Mouse (Mus musculus): ENCODE results near the gene 1700056E22Rik. TPM values are rescaled to one million over a fixed set of nuclear protein-coding genes. Genes with fewer than 3 reads are reported as not detected.

1700056E22Rik gene
- 1.7 and 2.8 TPM in 2 replicates for polyA plus RNA-seq (2016; fragmentation: Nextera tagmentation; extraction: Ambion mirVana)

- H3K36me3 ChIP-seq = peaks cover 15% of the 10 kb centered on the region; the same call in 1 of the 2 replicates
- H3K27me3 ChIP-seq = peaks cover 9% of the 10 kb centered on the region; the same call in 1 of the 2 replicates
- under 1% methylated on average over 38 of the region's 38 CpGs for WGBS
- H3K9me3 ChIP-seq = no peaks in the 10 kb centered on the region
- peak; percentile 99 for ATAC-seq (ENCODE audit: low FRiP score, low read depth)
- H3K4me2 ChIP-seq (replicated peaks) = peak within 1 kb of the TSS; percentile 82
- H3K9ac ChIP-seq (replicated peaks) = peak within 1 kb of the TSS; percentile 90
- peaks cover 34% of the 10 kb centered on the region for H3K4me1 ChIP-seq
- peak within 1 kb of the TSS; percentile 98 for H3K27ac ChIP-seq (replicated peaks)
- H3K4me3 ChIP-seq = peak within 1 kb of the TSS; percentile 76
Measured at GRCm38 (mm10) chr1:184034011-184034557, at the start of gene 1700056E22Rik. 1700056E22Rik (minus strand) TSS chr1:184034301.

- Histone ChIP-seq H3K9ac (replicated peaks) (no peak overlapping the region), H3K27ac (replicated peaks) (no peak overlapping the region), H3K4me3 (no peak overlapping the region), H3K36me3 (no peaks in the 10 kb centered on the region), H3K4me1 (no peaks in the 10 kb centered on the region), H3K9me3 (no peaks in the 10 kb centered on the region), H3K27me3 (no peaks in the 10 kb centered on the region), H3K4me2 (replicated peaks) (no peak overlapping the region)
- ATAC-seq (ENCODE audit: low FRiP score, low read depth) = no peak
- 85% methylated on average over 7 of the region's 7 CpGs for WGBS
Measured at GRCm38 (mm10) chr1:184083166-184083565, 49.1 kb upstream of the 1700056E22Rik start.

- no peaks in the 10 kb centered on the region for H3K27me3 ChIP-seq
- no peaks in the 10 kb centered on the region for H3K4me1 ChIP-seq
- 81% methylated on average over 3 of the region's 3 CpGs for WGBS
- H3K9ac ChIP-seq (replicated peaks) = no peak overlapping the region
- H3K36me3 ChIP-seq = no peaks in the 10 kb centered on the region
- no peak overlapping the region for H3K4me2 ChIP-seq (replicated peaks)
- ATAC-seq (ENCODE audit: low FRiP score, low read depth) = no peak
- no peak overlapping the region for H3K4me3 ChIP-seq
- H3K9me3 ChIP-seq = no peaks in the 10 kb centered on the region
- no peak overlapping the region for H3K27ac ChIP-seq (replicated peaks)
Measured at GRCm38 (mm10) chr1:184082661-184083060, 48.6 kb upstream of the 1700056E22Rik start.

DNA sequence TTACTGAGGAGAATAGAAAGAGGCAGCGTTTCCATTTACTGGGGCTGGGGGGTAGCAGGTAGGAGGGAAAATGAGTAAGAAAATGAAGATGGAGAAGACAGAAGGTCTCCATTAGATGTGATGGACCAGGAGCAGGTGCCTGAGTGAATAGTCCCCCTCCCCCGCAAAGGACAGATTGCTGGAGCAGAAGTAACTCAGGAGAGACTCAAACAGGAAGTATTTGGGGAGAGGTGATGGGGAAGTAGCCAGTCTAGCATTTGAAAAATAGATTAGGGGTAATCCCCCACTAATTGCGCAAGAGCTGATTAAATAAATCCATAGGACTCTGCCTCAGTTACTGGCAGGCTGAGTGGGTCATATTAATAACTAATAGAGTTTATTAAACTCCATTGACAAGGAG lies 45.2 kb upstream of the 1700056E22Rik start:
- ATAC-seq (ENCODE audit: low FRiP score, low read depth) = no peak
- 85% methylated on average over 3 of the region's 3 CpGs for WGBS
- H3K4me2 ChIP-seq (replicated peaks) = no peak overlapping the region

GRCm38 (mm10) chr1:184076756-184077155 lies 42.7 kb upstream of the 1700056E22Rik start:
- H3K4me1 ChIP-seq = no peaks in the 10 kb centered on the region
- no peak overlapping the region for H3K27ac ChIP-seq (replicated peaks)
- no peak overlapping the region for H3K4me2 ChIP-seq (replicated peaks)
- H3K27me3 ChIP-seq = no peaks in the 10 kb centered on the region
- 54% methylated on average over 2 of the region's 2 CpGs for WGBS
- no peaks in the 10 kb centered on the region for H3K9me3 ChIP-seq
- no peak overlapping the region for H3K9ac ChIP-seq (replicated peaks)
- ATAC-seq (ENCODE audit: low FRiP score, low read depth) = no peak
- H3K36me3 ChIP-seq = peaks cover 20% of the 10 kb centered on the region
- no peak overlapping the region for H3K4me3 ChIP-seq

More for the DNA sequence above, 45.2 kb upstream of the 1700056E22Rik start:
- no peaks in the 10 kb centered on the region for H3K9me3 ChIP-seq
- H3K27me3 ChIP-seq = no peaks in the 10 kb centered on the region
- no peak overlapping the region for H3K4me3 ChIP-seq
- no peak overlapping the region for H3K9ac ChIP-seq (replicated peaks)
- no peaks in the 10 kb centered on the region for H3K4me1 ChIP-seq
- peaks cover 2% of the 10 kb centered on the region for H3K36me3 ChIP-seq
- H3K27ac ChIP-seq (replicated peaks) = no peak overlapping the region

GRCm38 (mm10) chr1:184076065-184076464 lies 42.0 kb upstream of the 1700056E22Rik start:
- Histone ChIP-seq H3K27me3 (no peaks in the 10 kb centered on the region), H3K9me3 (no peaks in the 10 kb centered on the region), H3K4me3 (no peak overlapping the region), H3K4me2 (replicated peaks) (no peak overlapping the region), H3K9ac (replicated peaks) (no peak overlapping the region), H3K4me1 (no peaks in the 10 kb centered on the region), H3K36me3 (peaks cover 27% of the 10 kb centered on the region), H3K27ac (replicated peaks) (no peak overlapping the region)
- WGBS = 90% methylated on average over 6 of the region's 6 CpGs
- no peak for ATAC-seq (ENCODE audit: low FRiP score, low read depth)

GRCm38 (mm10) chr1:184068971-184069370 lies 34.9 kb upstream of the 1700056E22Rik start:
- no peak overlapping the region for H3K4me2 ChIP-seq (replicated peaks)
- peaks cover 41% of the 10 kb centered on the region for H3K36me3 ChIP-seq
- no peak for ATAC-seq (ENCODE audit: low FRiP score, low read depth)
- no peaks in the 10 kb centered on the region for H3K27me3 ChIP-seq
- H3K9ac ChIP-seq (replicated peaks) = no peak overlapping the region
- 97% methylated on average over 12 of the region's 12 CpGs for WGBS
- H3K9me3 ChIP-seq = no peaks in the 10 kb centered on the region
- peaks cover 32% of the 10 kb centered on the region for H3K4me1 ChIP-seq
- no peak overlapping the region for H3K4me3 ChIP-seq
- no peak overlapping the region for H3K27ac ChIP-seq (replicated peaks)

DNA sequence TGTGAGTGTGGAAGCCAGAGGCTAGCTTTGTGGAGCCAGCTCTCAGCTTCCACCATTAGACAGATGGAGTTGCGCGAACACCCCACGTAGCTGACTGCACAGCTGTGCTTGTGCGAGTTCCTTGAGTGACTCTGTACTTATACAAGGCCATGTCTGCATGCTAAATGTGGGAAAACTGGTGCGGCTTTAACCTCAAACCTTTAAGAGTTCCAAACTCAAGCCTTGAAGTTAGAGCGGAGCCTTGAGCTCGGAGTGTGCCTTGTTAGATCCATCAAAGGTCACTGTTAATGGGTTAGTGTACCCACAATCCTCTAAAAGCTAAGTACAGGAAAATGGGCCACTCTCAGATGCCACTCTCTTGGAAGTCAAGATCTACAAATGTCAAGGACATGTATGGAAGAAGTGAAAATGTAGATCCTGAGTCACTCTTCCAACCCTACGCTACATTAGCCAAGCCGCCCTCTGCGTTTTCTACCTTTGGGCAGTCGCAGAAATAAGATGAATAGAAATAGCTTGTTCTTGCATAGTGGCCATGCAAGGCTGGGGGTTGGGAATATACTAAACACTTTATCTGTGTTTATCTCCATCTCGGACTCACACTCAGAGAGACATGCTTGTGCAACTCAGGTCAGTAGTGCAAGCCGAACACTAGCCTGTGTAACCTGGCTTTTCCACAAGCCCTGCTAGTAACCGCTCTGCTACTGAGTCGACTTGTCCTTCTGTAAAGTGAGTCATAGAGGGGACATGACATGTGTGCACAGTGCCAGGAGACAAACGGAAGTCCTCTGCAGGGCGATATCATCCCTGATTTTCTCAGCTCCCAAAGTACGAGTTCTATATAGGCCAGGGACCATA lies 33.8 kb upstream of the 1700056E22Rik start:
- H3K4me3 ChIP-seq = no peak overlapping the region
- H3K36me3 ChIP-seq = peaks cover 31% of the 10 kb centered on the region
- H3K9me3 ChIP-seq = no peaks in the 10 kb centered on the region
- no peak overlapping the region for H3K9ac ChIP-seq (replicated peaks)
- ATAC-seq (ENCODE audit: low FRiP score, low read depth) = no peak
- WGBS = 94% methylated on average over 18 of the region's 18 CpGs
- no peaks in the 10 kb centered on the region for H3K27me3 ChIP-seq
- H3K4me1 ChIP-seq = peaks cover 32% of the 10 kb centered on the region
- no peak overlapping the region for H3K27ac ChIP-seq (replicated peaks)
- H3K4me2 ChIP-seq (replicated peaks) = no peak overlapping the region

- peak; percentile 76 for ATAC-seq (ENCODE audit: low FRiP score, low read depth)
- Histone ChIP-seq H3K27ac (replicated peaks) (peak overlapping the region; percentile 81), H3K36me3 (peaks cover 25% of the 10 kb centered on the region), H3K9ac (replicated peaks) (no peak overlapping the region), H3K9me3 (no peaks in the 10 kb centered on the region), H3K4me3 (no peak overlapping the region), H3K27me3 (no peaks in the 10 kb centered on the region), H3K4me2 (replicated peaks) (0 out of 2 replicates have a peak overlapping the region, but pooled peaks have one; percentile 15), H3K4me1 (peaks cover 32% of the 10 kb centered on the region)
- 56% methylated on average over 11 of the region's 11 CpGs for WGBS
Measured at GRCm38 (mm10) chr1:184066460-184067287, 32.6 kb upstream of the 1700056E22Rik start.

GRCm38 (mm10) chr1:184065589-184066361 lies 31.7 kb upstream of the 1700056E22Rik start:
- peak; percentile 90 for ATAC-seq (ENCODE audit: low FRiP score, low read depth)
- H3K4me2 ChIP-seq (replicated peaks) = peak overlapping the region; percentile 15; the same call in 1 of the 2 replicates

DNA sequence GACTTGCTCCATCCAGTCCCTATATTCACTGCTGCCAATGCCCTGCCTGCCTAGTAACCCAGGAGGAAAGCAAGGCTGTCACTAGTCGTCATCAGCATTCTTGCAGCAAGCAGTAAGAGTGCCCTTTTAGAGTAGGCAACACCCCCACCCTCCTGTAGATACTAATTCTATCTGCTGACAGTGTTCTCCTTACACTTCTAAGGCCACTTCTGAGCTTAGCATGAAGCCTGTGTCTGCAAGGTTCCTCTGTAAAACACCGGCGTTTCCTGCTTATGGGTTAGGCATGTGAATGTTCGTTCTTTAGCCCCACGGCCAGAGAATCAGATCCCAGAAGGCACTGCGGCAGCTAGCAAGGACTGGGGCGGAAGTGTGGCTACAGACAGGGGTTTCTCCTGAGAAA lies 30.2 kb upstream of the 1700056E22Rik start:
- H3K9me3 ChIP-seq = no peaks in the 10 kb centered on the region
- H3K27ac ChIP-seq (replicated peaks) = no peak overlapping the region
- no peak overlapping the region for H3K4me2 ChIP-seq (replicated peaks)
- 87% methylated on average over 7 of the region's 7 CpGs for WGBS
- H3K36me3 ChIP-seq = peaks cover 7% of the 10 kb centered on the region; the same call in 1 of the 2 replicates
- ATAC-seq (ENCODE audit: low FRiP score, low read depth) = no peak
- no peak overlapping the region for H3K9ac ChIP-seq (replicated peaks)
- no peaks in the 10 kb centered on the region for H3K27me3 ChIP-seq
- H3K4me3 ChIP-seq = no peak overlapping the region
- H3K4me1 ChIP-seq = peaks cover 32% of the 10 kb centered on the region

More at GRCm38 (mm10) chr1:184065589-184066361, 31.7 kb upstream of the 1700056E22Rik start:
- peaks cover 16% of the 10 kb centered on the region for H3K36me3 ChIP-seq
- H3K27ac ChIP-seq (replicated peaks) = peak overlapping the region; percentile 81
- peaks cover 32% of the 10 kb centered on the region for H3K4me1 ChIP-seq
- no peak overlapping the region for H3K4me3 ChIP-seq
- H3K9ac ChIP-seq (replicated peaks) = 0 out of 2 replicates have a peak overlapping the region, but pooled peaks have one; percentile 11
- no peaks in the 10 kb centered on the region for H3K9me3 ChIP-seq
- H3K27me3 ChIP-seq = no peaks in the 10 kb centered on the region
- WGBS = 65% methylated on average over 13 of the region's 13 CpGs
